Mouse (Mus musculus) thymus, postnatal 4 days (tissue): ENCODE results near the gene Nt5dc2.

Experiments
- DNase-seq: peaks from one replicate; pipeline ENCODE4 v3.0.0; 2021

Gene Nt5dc2

GRCm38 (mm10) chr14:31134015-31135000 lies 3.5 kb downstream of the Nt5dc2 start:
- no peak for DNase-seq

GRCm38 (mm10) chr14:31135495-31136410 lies 4.9 kb downstream of the Nt5dc2 start:
- DNase-seq: no peak

DNA sequence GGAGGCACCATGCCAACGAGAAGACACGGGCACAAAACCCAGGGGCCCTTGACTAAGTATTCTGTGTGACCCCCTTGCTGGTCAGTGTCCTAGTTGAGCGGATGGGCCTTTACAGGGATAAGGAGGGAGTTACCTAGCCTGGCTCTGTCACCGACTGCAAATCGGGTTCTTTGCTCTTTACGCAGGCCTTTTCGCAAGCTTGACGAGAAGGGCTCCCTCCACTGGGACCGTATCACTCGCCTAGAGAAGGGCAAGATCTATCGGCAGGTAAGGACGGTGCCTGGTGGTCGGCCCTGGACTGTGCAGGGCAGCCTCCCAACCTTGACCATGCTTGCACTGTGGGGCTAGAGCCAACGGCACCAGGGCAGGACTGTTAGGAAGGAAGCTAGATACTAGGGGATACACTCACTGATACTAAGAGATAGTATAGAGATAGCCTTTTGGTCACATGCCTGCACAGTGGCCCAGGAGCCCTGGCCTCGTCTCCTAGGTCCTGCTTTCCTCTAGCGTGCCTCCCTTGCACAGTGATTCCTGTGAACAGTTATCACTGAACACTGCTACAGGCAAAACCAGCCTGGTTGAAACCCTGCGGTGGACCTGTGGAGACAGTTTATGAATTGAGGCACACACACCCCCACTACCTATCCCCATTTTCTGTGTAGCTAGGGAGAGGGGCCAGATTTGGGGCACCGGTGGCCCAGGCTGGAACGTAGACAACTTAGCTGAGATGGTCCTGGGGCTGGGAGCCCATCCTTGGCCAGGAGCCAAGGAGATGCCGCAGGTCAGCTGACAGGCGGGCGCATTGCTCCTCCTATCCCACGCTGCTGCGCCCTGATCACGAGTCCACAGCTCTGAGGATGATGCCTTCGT lies 5.8 kb downstream of the Nt5dc2 start:
- no peak for DNase-seq

DNA sequence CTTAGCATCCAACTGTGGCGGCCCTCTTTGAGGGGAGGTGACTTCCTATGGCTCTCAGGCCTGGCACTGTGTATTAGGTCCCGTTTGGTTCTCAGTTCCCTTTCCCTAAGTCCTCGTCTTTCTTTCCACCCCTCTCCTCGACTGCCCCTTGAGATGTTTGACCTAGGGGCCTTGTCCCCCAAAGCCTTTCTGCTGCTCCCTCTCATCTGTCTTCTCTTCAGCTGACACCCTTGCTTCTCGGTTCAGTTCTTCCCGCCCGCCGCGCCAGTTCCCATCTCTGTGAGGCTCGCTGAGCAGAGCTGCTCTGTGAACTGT lies 6.4 kb downstream of the Nt5dc2 start:
- DNase-seq: no peak

DNA sequence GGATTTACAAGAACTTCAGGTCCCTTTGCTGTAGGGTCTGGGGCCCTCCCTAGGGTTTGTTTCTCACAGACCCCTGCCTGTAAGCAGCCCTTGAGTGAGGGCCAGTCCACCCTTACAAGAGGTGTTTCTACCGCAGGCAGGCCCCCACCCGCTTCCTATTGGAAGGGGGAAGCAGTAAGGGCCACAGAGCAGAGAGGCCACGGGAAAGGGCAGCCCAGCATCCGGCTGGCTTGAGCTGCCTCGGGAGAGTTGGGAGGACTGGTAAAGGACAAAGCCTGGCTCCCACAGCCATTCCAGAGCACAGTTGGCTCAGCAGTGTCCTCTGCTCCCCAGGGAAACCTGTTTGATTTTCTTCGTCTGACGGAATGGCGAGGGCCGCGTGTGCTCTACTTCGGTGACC lies 6.9 kb downstream of the Nt5dc2 start:
- no peak for DNase-seq

DNA sequence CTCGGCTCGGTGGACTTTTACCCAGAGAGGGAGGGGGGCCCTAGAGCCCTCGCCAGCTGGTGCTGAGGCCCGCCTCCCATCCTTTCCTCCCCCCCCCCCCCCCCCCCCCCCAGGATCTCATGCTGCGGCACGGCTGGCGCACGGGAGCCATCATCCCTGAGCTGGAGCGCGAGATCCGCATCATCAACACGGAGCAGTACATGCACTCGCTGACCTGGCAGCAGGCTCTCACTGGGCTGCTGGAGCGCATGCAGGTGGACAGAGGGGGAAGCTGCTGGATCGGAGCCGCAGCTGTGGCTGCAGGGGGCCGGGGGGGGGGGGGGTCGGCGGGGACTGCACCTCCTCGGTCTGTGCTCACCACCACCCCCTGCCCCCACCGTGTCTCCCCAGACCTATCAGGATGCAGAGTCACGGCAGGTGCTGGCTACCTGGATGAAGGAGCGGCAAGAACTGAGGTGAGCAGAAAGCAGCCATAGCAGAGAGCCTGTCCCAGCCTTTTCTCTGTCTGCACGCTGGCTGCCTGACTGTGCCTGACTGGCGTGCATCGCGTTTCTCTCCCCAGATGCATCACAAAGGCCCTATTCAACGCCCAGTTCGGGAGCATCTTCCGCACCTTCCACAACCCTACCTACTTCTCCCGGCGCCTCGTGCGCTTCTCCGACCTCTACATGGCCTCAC lies 7.5 kb downstream of the Nt5dc2 start:
- no peak for DNase-seq

GRCm38 (mm10) chr14:31138897-31139429 lies 8.1 kb downstream of the Nt5dc2 start:
- DNase-seq: no peak

DNA sequence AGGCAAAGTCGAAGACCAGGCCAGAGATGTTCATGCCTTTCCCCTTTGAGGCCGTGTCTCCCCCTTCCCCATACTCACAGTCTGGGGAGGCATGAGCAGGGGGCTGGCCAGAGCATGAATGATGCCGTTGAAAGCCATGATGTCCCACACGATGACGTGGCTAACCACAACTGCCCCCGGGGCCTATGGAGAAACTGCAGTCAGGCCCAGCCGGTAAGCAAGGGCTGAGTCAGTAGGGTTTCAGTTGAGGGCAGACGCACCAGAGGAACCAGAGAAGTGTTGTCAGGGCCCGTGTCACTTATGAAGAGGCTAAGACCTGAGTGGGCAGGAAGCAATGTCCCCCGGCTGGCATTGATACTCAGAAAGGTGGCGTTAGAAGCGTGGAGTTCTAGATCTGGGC lies 8.8 kb downstream of the Nt5dc2 start:
- DNase-seq: no peak

GRCm38 (mm10) chr14:31140141-31140540 lies 9.3 kb downstream of the Nt5dc2 start:
- no peak for DNase-seq

GRCm38 (mm10) chr14:31141011-31141410 lies 10.2 kb downstream of the Nt5dc2 start:
- DNase-seq: no peak

GRCm38 (mm10) chr14:31145694-31146093 lies 14.8 kb downstream of the Nt5dc2 start:
- no peak for DNase-seq

DNA sequence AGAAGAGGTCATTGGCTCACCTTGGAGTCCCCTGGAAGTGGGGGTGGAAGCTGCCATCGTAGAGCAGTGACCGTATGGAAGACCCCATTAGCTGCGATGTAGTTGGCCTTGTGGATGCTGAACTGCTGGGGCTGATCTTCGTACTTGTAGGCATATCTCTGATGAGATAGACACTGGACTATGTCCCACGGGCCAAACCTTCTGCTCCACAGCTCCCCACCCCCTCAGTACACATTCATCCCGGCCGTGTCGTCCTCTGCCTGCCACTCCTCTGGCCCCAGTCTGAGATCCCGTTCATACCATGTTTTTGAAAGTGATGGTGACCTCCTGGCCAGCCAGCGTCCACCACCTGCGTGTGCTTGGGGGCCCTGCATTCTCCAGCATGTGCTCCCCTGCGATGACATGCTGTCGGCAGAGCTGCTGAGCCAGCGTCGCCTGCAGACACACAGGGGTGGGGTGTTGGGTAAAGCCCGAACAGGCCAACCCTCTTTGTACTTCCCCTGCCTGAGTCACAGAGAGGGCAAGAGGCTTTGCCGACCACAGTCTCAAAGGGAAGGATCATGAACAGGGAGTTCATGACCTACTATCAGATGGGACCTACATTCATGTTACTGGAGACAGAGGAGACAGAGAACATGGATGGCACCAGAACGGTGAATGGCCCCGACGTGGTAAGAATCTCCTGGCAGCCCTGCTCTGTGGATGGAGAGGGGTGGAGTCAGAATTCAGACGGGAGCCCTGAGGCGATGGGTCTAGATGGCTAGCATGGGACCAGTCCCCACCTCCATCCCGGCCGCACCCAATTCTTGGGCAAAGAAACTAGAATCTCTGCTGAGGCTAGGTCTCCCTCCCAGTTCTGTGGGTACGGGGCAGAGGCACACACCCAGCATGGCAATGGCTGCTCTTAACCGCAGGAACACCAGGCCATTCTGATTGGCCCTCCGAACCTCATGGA lies 29.6 kb downstream of the Nt5dc2 start:
- DNase-seq: no peak

DNA sequence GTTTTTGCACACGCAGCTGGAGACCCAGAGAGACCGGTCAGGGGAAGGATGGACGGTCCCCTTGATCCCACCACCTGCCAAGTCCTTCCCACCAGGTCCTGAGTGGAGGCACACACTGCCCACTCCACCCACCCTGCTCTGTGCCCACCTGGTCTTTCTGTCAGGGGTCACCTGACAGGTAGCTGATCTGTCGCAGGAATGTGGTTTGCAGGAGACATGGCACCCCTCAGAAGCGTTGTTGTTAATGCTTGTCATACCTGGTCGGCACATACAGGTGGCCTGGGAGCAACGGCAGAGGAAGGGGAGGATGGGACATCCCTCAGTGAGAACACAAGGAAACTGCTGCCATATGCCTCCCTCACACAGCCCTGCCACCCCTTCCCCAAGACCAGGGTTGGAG lies 30.3 kb downstream of the Nt5dc2 start:
- DNase-seq: no peak

- no peak for DNase-seq
These were observed 30.8 kb downstream of the Nt5dc2 start for GRCm38 (mm10) chr14:31161638-31162037.

DNA sequence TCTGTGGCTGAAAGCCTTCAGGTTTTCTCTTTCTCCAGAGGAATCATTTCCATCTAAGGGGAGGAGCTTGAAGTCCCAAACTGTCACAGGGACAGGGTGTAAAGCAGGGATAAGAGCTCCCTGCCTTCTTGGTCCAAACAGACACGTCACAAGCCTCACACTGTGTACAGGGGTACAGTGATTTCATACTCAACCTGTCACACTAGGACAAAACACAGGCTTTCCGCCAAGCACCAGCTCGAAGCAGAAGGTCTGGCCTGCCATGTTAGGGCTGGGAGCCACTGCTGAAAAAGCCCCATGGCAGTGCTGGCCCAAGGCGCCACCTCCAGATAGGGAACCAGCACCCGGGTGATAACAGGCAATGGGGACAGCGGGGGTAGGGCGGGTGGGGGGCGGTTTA lies 33.2 kb downstream of the Nt5dc2 start:
- no peak for DNase-seq

DNA sequence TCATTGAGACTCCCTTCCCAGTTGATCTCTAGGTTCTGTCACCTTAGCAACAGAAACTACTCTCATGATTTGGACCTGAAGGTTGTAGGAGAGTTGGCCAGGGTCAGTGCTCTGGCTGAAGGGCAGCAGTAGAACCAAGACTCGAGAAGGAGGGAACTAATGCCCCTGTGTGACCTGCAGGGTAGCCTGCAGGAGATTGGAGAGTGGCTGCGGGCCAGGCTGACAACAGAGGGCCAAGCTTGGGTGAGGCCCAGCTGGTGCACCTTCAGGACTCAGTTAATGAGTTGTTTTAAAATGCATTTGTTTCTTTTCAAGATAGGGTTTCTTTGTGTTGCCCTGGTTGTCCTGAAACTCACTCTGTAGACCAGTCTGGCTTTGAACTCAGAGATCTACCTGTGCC lies 34.2 kb downstream of the Nt5dc2 start:
- no peak for DNase-seq

DNA sequence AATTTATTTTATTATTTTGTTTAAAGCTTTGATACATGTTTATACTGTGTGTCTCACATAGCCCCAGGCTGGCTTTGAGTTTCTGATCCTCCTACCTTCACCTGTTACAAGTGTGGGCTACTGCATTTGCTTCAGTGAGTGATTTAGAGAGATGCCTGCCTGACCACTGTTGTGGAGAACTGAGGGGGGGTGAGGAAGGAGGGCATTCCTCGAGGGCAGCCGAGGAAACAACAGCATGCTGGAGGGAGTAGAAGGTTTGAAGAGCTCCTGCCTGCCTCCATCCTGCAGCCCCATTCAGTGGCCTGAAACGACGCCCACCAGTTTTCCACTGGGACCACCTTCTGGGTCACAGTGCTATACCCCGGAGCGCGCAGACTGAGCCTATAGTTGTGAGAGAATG lies 34.6 kb downstream of the Nt5dc2 start:
- no peak for DNase-seq

DNA sequence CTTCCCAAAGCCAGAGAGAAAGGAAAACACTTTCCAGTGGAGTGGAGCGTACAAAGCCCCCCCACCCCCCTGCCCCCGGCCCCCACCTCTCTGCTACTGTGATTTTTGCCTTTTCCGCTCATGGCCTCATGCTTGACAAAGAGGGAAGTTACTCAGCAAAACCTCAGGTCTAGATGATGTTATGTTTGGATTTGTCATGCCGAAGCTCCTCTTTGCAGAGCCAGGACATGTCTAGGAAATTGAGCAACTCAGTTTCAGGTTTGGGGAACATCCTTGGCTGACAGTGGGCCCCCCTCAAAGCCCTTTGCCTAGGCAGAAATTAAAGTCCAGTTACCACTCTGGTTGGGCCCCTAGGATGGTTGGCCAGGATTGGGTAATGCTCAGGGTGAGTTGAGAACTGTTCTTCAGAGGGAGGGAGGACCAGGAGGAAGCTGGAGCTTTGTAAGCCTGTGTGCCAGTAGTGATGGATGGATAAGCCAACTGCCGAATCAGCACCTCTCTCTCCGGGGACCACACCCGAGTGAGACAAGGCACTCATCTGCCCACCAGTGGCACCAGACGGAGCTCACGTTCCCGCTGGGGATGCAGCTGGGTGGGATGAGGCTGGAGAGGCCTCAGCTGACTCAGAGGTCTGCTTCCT lies 35.3 kb downstream of the Nt5dc2 start:
- no peak for DNase-seq

DNA sequence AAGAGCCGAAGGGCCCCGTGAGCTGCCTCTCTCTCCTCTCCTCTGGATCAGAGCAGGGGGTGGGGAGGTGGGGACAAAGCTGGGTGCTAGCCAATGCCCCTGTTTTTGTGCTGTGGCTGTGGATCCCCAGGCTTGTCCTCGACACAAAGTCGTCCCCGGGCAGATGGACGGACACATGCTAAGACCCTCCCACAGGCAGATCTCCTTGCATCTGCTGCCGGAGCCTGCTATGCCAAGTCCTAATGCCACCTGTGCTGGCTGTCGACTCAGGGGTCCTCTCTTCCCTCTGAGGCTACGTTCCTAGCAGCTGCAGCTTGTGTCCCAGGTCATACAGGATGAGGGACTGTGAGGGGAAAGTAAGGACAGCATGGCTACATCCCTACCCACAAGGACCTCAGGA lies 36.0 kb downstream of the Nt5dc2 start:
- DNase-seq: no peak

DNA sequence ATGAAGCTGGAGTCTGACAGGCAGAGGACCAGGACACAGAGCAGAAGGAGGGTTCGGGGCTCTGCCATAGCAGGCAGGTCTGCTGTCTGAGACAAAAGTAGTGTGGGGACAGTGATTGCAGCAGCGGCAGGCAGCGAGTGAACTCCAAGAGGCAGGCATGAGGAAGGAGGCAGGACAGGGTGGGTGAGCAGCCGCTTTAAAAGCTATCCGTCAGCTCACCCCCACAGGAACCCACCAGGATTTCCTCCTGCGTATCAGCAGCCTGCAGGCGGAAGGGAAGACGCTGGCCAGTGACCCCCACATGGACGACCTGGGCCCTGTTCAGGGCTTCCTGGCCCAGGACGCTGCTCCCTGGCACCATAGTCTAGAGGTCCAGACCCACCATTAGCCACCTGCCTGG lies 37.6 kb downstream of the Nt5dc2 start, which contains the start of gene Stab1:
TSS of gene Stab1 (minus strand) at position 217 of the 400 bp plus-strand sequence.
- no peak for DNase-seq
